Mouse (Mus musculus): ENCODE data around the gene Dab1. TPM values are rescaled to one million over a fixed set of nuclear protein-coding genes. Genes with fewer than 3 reads are reported as not detected.

Dab1 gene
- total and polyA plus RNA-seq, 2 experiments, result 0.02 to 0.09 TPM

DNA sequence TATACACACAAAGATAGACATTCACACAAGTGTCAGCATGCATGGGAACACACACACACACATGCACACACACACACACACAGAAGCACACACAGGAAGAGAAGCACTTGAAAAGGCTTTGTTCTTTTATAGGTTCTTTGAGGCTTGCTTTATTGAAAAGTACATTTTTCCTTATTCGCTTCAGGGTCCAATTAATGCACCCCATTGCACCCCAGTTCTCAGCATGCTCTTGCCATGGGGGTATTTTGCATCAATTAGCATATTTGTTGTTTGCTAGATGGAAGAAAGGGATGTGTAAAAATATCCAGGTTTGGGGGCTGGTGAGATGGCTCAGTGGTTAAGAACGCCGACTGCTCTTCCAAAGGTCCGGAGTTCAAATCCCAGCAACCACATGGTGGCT, 1025.7 kb downstream of the Dab1 start:
- no peak overlapping the region for H3K27ac ChIP-seq (replicated peaks; ENCODE audit: insufficient read depth, low read depth, low read length)
- TF ChIP-seq POLR2A (IDR thresholded peaks at IDR 0.05; ENCODE audit: extremely low read depth, insufficient read depth, low read length) (no peak), CTCF (IDR thresholded peaks at IDR 0.05; ENCODE audit: low read depth, low read length) (no peak)
- 99% methylated on average over 4 of the region's 4 CpGs for WGBS
- H3K27me3 ChIP-seq (ENCODE audit: control insufficient read depth, insufficient read depth, low read length), result no peaks in the 10 kb centered on the region
- no peak overlapping the region for H3K4me3 ChIP-seq (ENCODE audit: insufficient read depth, low read depth, low read length)
- no peaks in the 10 kb centered on the region for H3K36me3 ChIP-seq (ENCODE audit: control insufficient read depth, insufficient read depth, low read length)
- H3K9ac ChIP-seq (ENCODE audit: low read depth, low read length), result no peak overlapping the region
- no peak for DNase-seq (ENCODE audit: extremely low read depth, low read depth, low spot score)
- H3K4me1 ChIP-seq (ENCODE audit: control insufficient read depth, insufficient read depth, low read length), result no peaks in the 10 kb centered on the region
- H3K79me2 ChIP-seq (ENCODE audit: control insufficient read depth, insufficient read depth, low read length), result no peaks in the 10 kb centered on the region

GRCm38 (mm10) chr4:104651761-104652160, 1032.6 kb downstream of the Dab1 start:
- H3K27ac ChIP-seq (replicated peaks; ENCODE audit: insufficient read depth, low read depth, low read length), result no peak overlapping the region
- WGBS, result 79% methylated on average over 6 of the region's 6 CpGs
- TF ChIP-seq CTCF (IDR thresholded peaks at IDR 0.05; ENCODE audit: low read depth, low read length), result no peak
- no peak for TF ChIP-seq POLR2A (IDR thresholded peaks at IDR 0.05; ENCODE audit: extremely low read depth, insufficient read depth, low read length)
- no peaks in the 10 kb centered on the region for H3K4me1 ChIP-seq (ENCODE audit: control insufficient read depth, insufficient read depth, low read length)
- no peaks in the 10 kb centered on the region for H3K79me2 ChIP-seq (ENCODE audit: control insufficient read depth, insufficient read depth, low read length)
- no peaks in the 10 kb centered on the region for H3K36me3 ChIP-seq (ENCODE audit: control insufficient read depth, insufficient read depth, low read length)
- DNase-seq (ENCODE audit: extremely low read depth, low read depth, low spot score), result no peak
- H3K9ac ChIP-seq (ENCODE audit: low read depth, low read length), result no peak overlapping the region
- H3K4me3 ChIP-seq (ENCODE audit: insufficient read depth, low read depth, low read length), result no peak overlapping the region
- H3K27me3 ChIP-seq (ENCODE audit: control insufficient read depth, insufficient read depth, low read length), result no peaks in the 10 kb centered on the region

- TF ChIP-seq CTCF (IDR thresholded peaks at IDR 0.05; ENCODE audit: low read depth, low read length), result no peak
- H3K36me3 ChIP-seq (ENCODE audit: control insufficient read depth, insufficient read depth, low read length), result no peaks in the 10 kb centered on the region
- WGBS, result 68% methylated on average over 7 of the region's 7 CpGs
Measured at GRCm38 (mm10) chr4:104656728-104657127, 1037.6 kb downstream of the Dab1 start.

GRCm38 (mm10) chr4:104662841-104663614, 1043.9 kb downstream of the Dab1 start:
- 83% methylated on average over 12 of the region's 12 CpGs for WGBS
- H3K79me2 ChIP-seq (ENCODE audit: control insufficient read depth, insufficient read depth, low read length), result no peaks in the 10 kb centered on the region
- TF ChIP-seq CTCF (IDR thresholded peaks at IDR 0.05; ENCODE audit: low read depth, low read length) (no peak), POLR2A (IDR thresholded peaks at IDR 0.05; ENCODE audit: extremely low read depth, insufficient read depth, low read length) (no peak)

More at GRCm38 (mm10) chr4:104656728-104657127, 1037.6 kb downstream of the Dab1 start:
- Histone ChIP-seq H3K9ac (ENCODE audit: low read depth, low read length) (no peak overlapping the region), H3K79me2 (ENCODE audit: control insufficient read depth, insufficient read depth, low read length) (no peaks in the 10 kb centered on the region), H3K4me3 (ENCODE audit: insufficient read depth, low read depth, low read length) (no peak overlapping the region), H3K4me1 (ENCODE audit: control insufficient read depth, insufficient read depth, low read length) (no peaks in the 10 kb centered on the region), H3K27ac (replicated peaks; ENCODE audit: insufficient read depth, low read depth, low read length) (no peak overlapping the region), H3K27me3 (ENCODE audit: control insufficient read depth, insufficient read depth, low read length) (no peaks in the 10 kb centered on the region)
- DNase-seq (ENCODE audit: extremely low read depth, low read depth, low spot score), result no peak

GRCm38 (mm10) chr4:104665553-104665952, 1046.4 kb downstream of the Dab1 start:
- TF ChIP-seq POLR2A (IDR thresholded peaks at IDR 0.05; ENCODE audit: extremely low read depth, insufficient read depth, low read length) (no peak), CTCF (IDR thresholded peaks at IDR 0.05; ENCODE audit: low read depth, low read length) (peak; percentile 55)
- no peak overlapping the region for H3K4me3 ChIP-seq (ENCODE audit: insufficient read depth, low read depth, low read length)
- no peak overlapping the region for H3K9ac ChIP-seq (ENCODE audit: low read depth, low read length)
- no peak overlapping the region for H3K27ac ChIP-seq (replicated peaks; ENCODE audit: insufficient read depth, low read depth, low read length)
- peaks cover 4% of the 10 kb centered on the region; the same call in 1 of the 2 replicates for H3K4me1 ChIP-seq (ENCODE audit: control insufficient read depth, insufficient read depth, low read length)
- peak; percentile 50 for DNase-seq (ENCODE audit: extremely low read depth, low read depth, low spot score)
- H3K27me3 ChIP-seq (ENCODE audit: control insufficient read depth, insufficient read depth, low read length), result no peaks in the 10 kb centered on the region
- H3K79me2 ChIP-seq (ENCODE audit: control insufficient read depth, insufficient read depth, low read length), result no peaks in the 10 kb centered on the region
- no peaks in the 10 kb centered on the region for H3K36me3 ChIP-seq (ENCODE audit: control insufficient read depth, insufficient read depth, low read length)

More at GRCm38 (mm10) chr4:104662841-104663614, 1043.9 kb downstream of the Dab1 start:
- H3K4me1 ChIP-seq (ENCODE audit: control insufficient read depth, insufficient read depth, low read length), result peaks cover 4% of the 10 kb centered on the region; the same call in 1 of the 2 replicates
- no peak overlapping the region for H3K4me3 ChIP-seq (ENCODE audit: insufficient read depth, low read depth, low read length)
- no peak overlapping the region for H3K9ac ChIP-seq (ENCODE audit: low read depth, low read length)
- H3K36me3 ChIP-seq (ENCODE audit: control insufficient read depth, insufficient read depth, low read length), result no peaks in the 10 kb centered on the region
- no peak for DNase-seq (ENCODE audit: extremely low read depth, low read depth, low spot score)
- H3K27ac ChIP-seq (replicated peaks; ENCODE audit: insufficient read depth, low read depth, low read length), result no peak overlapping the region
- H3K27me3 ChIP-seq (ENCODE audit: control insufficient read depth, insufficient read depth, low read length), result no peaks in the 10 kb centered on the region
